Mouse (Mus musculus) retina, embryonic 14.5 days (tissue): ENCODE results near the gene Ttc3.
"Not testable (repeated sequence)": the region's sequence is repeated elsewhere in the genome, so short reads cannot be mapped to it uniquely, and the experiment has no call there.

ENCODE experiments used
- DNase-seq: peaks from one replicate; pipeline ENCODE4 v3.0.0-alpha.2; 2015; ENCODE audit warnings: low spot score

Ttc3 gene

GRCm38 (mm10) chr16:94435495-94436234 lies 65.2 kb downstream of the Ttc3 start:
- DNase-seq = no peak

GRCm38 (mm10) chr16:94436801-94437200 lies 66.4 kb downstream of the Ttc3 start:
- no peak for DNase-seq

- DNase-seq = no peak
Measured at GRCm38 (mm10) chr16:94441361-94441760, 70.9 kb downstream of the Ttc3 start.

- peak; percentile 9 for DNase-seq
Measured at GRCm38 (mm10) chr16:94449151-94449550, 78.7 kb downstream of the Ttc3 start.

GRCm38 (mm10) chr16:94449632-94450031 lies 79.2 kb downstream of the Ttc3 start:
- DNase-seq = no peak

- DNase-seq = no peak
Measured at GRCm38 (mm10) chr16:94451545-94452488, 81.4 kb downstream of the Ttc3 start.

DNA sequence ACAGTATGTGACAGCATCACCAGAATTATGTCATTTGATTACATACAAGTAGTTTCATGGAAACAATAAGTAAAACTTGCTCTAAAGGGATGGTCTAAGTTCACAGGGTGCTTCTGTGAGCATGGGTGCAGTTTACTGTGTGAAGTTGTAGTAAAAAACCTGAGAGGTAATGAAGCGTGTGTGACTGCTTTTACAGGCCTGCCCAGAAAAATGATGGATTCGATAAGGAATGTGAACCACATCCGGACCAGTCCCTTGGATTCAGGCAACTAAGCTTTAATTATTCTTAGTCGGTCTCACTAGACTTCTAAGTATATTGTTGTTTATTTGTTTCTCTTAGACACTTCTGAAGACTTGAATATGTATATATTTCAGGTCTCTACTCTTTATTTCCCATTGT lies 82.3 kb downstream of the Ttc3 start:
- no peak for DNase-seq

DNA sequence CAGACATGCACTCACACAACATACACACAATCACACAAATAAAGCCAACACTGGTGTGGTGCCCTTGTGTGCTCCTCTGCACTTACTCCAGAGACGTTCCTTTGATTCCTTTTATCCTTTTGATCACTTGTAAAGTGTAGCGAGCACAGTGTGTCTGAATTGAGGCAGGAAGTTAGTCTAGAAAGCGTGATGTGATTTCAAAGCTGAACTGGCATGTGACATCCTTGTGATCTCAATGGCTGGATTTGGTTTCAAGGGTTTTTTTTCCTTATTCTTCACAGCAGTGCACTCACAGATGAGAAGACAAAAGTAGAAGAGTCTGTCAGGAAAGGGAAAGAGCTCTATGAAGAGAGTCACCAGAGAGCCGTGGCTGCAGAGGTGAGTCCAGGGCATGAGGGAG lies 83.7 kb downstream of the Ttc3 start:
- no peak for DNase-seq

DNA sequence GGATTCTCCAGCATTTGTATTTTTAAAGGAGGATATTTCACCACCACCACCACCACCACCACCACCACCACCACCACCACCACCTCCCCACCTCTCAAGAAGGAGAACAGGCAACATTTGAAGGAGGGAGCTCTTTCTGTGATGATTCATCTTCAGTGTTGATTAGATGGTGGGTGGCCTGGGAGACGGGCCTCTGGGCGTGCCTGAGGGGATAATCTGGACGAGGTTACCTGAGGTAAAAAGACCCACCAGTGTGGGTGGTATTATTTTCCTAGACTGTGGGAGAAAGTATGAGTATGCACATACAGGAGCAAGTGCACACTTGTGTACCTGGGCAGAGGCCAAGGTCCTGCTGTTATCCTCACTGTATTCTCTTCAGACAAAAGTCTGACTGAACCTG lies 93.6 kb downstream of the Ttc3 start:
- DNase-seq = no peak

- DNase-seq = no peak
Measured at GRCm38 (mm10) chr16:94465900-94466299, 95.5 kb downstream of the Ttc3 start.

DNA sequence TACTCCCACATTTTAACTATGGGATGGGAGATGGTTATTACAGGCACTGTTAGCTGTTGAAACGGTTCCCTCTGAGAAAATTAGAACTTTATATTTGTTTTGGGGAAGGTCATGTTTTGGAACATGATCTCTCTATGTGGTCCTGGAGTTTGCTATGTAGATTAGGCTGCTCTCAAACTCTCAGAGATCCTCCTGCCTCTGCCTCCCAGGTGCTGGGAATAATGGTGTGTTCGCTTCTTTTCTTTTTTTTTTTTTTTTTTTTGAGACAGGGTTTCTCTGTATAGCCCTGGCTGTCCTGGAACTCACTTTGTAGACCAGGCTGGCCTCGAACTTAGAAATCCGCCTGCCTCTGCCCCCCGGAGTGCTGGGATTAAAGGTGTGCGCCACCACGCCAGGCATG lies 95.9 kb downstream of the Ttc3 start:
- DNase-seq = not testable (repeated sequence)

DNA sequence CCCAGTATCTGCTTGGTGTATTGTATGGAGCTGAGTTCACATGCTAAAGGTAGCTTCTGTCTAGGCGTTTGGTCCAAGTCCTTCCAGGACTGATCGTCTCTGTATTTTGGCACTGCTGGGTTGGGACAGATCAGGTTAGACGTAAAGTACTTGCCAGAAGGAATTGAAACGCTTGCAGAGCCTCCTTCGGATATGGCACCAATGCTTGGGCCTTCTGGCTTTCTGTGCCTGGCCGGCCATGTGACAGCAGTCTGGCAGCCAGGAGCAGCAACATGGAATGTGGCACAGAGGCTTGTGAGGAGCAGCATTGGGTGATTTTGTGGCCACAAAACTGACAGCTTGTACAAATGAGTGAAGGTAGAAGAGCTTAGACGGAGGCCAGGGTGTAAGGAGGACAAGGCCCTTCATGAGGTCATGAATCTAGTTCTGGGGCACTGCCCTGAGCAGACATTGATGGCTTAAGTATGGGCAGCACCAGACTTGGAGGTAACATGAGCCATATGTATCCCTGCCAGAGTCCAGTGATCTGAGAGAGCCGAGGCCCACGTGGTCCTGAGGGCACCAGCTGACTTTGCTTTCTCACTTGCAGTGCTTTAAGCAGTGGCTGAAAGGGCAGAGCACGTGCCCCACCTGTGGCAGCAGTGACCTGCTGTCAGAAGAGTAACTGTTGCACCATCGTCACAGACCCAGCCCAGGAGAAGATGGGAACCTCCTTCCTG lies 97.1 kb downstream of the Ttc3 start:
- no peak for DNase-seq

DNA sequence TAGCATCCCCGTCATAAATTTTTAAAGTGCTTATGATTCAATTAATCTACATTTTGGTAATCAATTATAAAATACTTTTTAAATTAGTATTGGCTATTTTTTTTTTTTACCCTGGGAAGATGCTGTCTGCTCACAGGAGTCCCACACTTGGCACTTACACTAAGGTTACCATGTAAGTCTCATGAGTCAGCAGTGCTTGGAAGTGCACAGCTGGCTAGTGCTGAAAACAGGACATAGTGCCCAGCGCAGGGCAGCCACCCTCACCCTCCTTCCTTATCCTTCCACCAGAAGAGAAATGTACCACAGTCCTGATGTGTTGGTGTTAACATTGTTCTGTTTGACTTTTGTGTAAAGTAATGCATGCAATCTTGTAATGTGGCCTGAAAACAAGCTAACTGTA lies 98.0 kb downstream of the Ttc3 start:
- DNase-seq = no peak

DNA sequence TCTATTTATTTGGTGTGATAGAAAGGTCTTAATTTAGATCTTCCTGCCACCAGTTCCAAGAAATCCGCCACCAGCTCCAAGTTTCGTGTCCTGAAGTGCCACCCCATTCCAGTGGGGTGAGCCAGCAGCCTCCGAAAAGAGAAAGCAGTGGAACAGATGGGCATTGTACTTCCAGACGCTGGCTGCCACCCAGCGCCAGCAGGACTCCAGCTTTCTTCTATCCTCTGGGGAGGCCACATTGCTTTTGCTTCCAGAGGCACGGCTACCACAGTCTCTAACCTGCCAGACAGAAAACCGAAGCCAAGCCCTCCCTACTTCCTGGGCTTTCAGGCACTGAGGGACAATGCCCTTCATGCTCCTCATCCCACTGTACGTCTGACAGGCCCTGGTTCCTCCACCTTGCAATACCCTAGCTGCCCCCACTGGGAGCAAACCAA lies 102.1 kb downstream of the Ttc3 start:
- peak; percentile 27 for DNase-seq

GRCm38 (mm10) chr16:94473086-94473822 lies 102.8 kb downstream of the Ttc3 start:
- DNase-seq = no peak

DNA sequence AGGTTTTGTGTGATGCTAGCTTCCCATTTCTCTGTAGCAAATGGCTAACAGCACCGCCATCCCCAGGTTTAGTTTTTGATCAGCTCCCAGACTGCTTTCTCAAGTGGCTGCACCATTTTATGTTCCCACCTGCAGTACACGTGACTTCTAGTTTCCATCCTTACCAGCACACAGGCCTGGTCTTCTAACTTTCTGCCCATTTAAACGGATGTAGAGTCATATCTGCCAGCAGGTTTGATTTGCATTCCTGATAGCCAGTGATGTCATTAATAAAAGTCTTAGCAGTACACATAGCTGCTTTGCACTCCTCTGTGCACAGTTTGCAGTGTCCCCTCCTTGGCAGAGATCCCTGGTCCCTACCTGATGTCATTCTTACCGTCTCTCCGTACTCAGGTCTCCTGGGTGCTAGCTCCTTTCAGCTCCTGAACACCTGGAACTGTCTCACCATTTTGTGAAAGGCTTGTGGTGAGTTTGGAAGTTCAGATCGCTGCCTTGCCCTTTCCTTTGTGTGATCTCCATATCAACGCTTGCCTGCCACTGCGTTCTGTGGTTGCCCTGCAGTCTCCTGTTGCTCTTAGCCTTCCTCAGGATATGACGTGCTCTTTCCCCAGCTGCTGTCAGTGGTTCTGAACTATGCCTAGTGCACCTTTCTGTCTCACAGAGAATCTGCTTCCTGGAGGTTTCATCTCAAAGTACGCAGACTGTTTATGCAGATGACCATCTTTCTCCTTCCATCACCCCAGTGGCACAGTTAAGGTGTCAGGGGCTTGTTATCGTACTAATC lies 114.5 kb downstream of the Ttc3 start:
- no peak for DNase-seq

DNA sequence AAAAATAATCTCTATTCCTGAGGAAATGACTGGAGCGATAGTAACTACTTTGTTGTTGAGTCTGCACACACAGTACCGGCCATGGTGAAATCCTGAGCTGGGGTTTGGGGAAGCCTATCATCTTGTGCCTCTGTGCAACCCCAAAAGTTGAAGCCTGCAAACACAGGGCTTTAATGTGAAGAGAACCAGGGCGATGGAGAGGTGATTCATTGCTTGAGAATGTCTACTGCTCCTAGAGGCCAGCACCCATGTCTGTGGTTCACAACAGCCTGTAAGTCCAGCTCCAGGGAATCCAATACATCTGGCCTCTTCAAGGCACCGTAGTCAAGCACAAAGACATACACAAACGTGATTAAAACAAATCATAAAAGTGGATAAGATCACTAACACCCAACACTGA lies 116.9 kb downstream of the Ttc3 start:
- no peak for DNase-seq

DNA sequence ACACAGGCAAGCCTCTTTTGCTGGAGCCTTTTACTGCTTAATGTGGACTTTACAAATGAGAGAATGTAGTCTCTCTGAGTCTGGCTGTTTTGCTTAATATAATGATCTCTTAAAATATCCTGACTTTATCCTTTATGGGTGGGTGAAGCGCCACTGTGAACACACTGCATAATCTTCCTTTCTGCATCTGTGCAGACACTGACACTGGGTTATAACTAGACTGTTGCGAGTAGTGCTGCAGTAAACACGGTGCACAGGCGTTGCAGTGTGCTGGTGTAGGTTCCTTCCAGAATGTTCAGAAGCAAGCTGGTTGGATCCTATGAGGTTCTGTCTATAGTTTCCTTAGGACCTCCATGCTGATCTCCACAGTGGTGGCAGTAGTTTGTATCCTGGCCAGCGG lies 118.9 kb downstream of the Ttc3 start:
- DNase-seq = no peak

DNA sequence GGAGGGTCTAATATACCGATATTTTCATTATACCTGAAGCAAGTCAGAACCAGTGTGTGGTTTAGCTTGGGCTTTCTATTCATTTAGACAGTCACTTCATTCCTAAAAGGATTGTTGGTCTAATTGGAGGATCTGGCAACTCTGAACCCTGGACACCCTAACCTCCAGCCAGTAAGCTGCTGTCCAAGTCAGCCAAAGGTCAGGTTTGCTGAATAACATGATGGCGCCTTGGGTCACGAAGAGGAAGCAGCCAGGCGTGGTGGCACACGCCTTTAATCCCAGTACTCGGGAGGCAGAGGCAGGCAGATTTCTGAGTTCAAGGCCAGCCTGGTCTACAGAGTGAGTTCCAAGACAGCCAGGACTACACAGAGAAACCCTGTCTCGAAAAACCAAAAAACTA lies 126.8 kb downstream of the Ttc3 start:
- DNase-seq = not testable (repeated sequence)

- no peak for DNase-seq
Measured at GRCm38 (mm10) chr16:94497911-94498310, 127.5 kb downstream of the Ttc3 start.

DNA sequence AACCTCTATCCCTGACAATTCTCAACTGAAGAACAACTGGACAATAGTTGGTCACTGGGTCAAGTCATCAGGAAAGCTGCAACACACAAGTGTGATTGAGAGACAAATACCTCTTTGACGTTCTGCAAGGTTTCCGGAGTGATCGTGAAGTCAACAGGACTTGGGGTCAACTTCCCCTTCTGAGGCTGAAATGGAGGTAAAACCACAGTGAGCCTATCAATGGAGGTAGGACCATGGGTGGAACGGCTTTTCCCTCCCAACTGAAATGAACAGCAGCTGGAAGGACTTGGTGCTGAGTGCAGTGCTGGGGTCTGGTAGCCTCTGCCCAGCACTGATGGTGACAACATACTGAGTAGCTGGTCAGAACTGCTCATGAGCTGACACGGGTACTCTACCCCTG lies 133.8 kb downstream of the Ttc3 start:
- DNase-seq = no peak
